Mouse (Mus musculus): ENCODE measurements around the gene Zmynd8. TPM values are rescaled to one million over a fixed set of nuclear protein-coding genes. Genes with fewer than 3 reads are reported as not detected.

Gene Zmynd8
- polyA plus RNA-seq, 1 experiment from 2014 or later: 43.5 TPM

GRCm38 (mm10) chr2:165736297-165736696 lies 162.5 kb downstream of the Zmynd8 start:
- H3K27ac ChIP-seq (replicated peaks; ENCODE audit: low read depth, low read length): no peak overlapping the region
- H3K4me1 ChIP-seq (ENCODE audit: control insufficient read depth, insufficient read depth, low read length): peaks cover 25% of the 10 kb centered on the region
- no peak overlapping the region for H3K4me2 ChIP-seq (ENCODE audit: low read depth, severe bottlenecking)
- DNase-seq (ENCODE audit: low spot score) (no peak), ATAC-seq (ENCODE audit: insufficient number of reproducible peaks, low FRiP score, low TSS enrichment, low read depth) (no peak)
- 44% methylated on average over 2 of the region's 2 CpGs for WGBS
- H3K4me3 ChIP-seq (ENCODE audit: low read depth, low read length): no peak overlapping the region
- no peaks in the 10 kb centered on the region for H3K27me3 ChIP-seq (ENCODE audit: control insufficient read depth, insufficient read depth, low read length)
- no peaks in the 10 kb centered on the region for H3K36me3 ChIP-seq (ENCODE audit: control insufficient read depth, insufficient read depth, low read length)
- no peaks in the 10 kb centered on the region; the same call in 1 of the 2 replicates for H3K9me3 ChIP-seq (ENCODE audit: control insufficient read depth, low read length)
- no peak overlapping the region for H3K9ac ChIP-seq (ENCODE audit: low read length)

Small RNA genes within 50 kb of the gene (microRNA-seq; reads per million reads assigned to microRNA genes)
- gene Gm22692: not detected

Other genes with a start within 250 kb of the Zmynd8 start
- 18.5 and 21.0 TPM in 2 replicates for gene Ncoa3, start 93.6 kb upstream of the Zmynd8 start, polyA plus RNA-seq (2014; fragmentation: Nextera tagmentation; extraction: Ambion mirVana)